Mouse (Mus musculus): ENCODE results near the gene 6030452D12Rik. TPM values are rescaled to one million over a fixed set of nuclear protein-coding genes. Genes with fewer than 3 reads are reported as not detected.
A peak's percentile ranks its signal among the peaks of the same experiment; 100 is the strongest.

The 6030452D12Rik gene
- polyA plus RNA-seq, 1 experiment from 2014 or later = not detected

GRCm38 (mm10) chr8:106512475-106513150 lies 12.3 kb downstream of the 6030452D12Rik start:
- H3K27ac ChIP-seq (ENCODE audit: low read length) = no peak overlapping the region
- WGBS = 39% methylated on average over 7 of the region's 7 CpGs
- no peaks in the 10 kb centered on the region for H3K36me3 ChIP-seq (ENCODE audit: control insufficient read depth, insufficient read depth, low read length)
- no peaks in the 10 kb centered on the region for H3K9me3 ChIP-seq (ENCODE audit: control insufficient read depth, low read length)
- no peak for ATAC-seq
- H3K4me2 ChIP-seq (ENCODE audit: low read depth, low read length) = no peak overlapping the region; the same call in 1 of the 2 replicates
- H3K27me3 ChIP-seq (replicated peaks; ENCODE audit: control insufficient read depth, insufficient read depth, low read length) = no peaks in the 10 kb centered on the region
- H3K4me1 ChIP-seq (ENCODE audit: control insufficient read depth, insufficient read depth, low read length) = peaks cover 23% of the 10 kb centered on the region
- H3K4me3 ChIP-seq (ENCODE audit: low read length) = peak overlapping the region; percentile 54; the same call in 1 of the 2 replicates
- H3K9ac ChIP-seq (ENCODE audit: low read depth, low read length) = no peak overlapping the region

GRCm38 (mm10) chr8:106515946-106516479 lies 15.7 kb downstream of the 6030452D12Rik start:
- ATAC-seq = no peak
- peak overlapping the region; percentile 5; the same call in 1 of the 2 replicates for H3K27ac ChIP-seq (ENCODE audit: low read length)
- peaks cover 14% of the 10 kb centered on the region for H3K4me1 ChIP-seq (ENCODE audit: control insufficient read depth, insufficient read depth, low read length)
- no peak overlapping the region for H3K4me3 ChIP-seq (ENCODE audit: low read length)
- no peaks in the 10 kb centered on the region for H3K9me3 ChIP-seq (ENCODE audit: control insufficient read depth, low read length)
- no peaks in the 10 kb centered on the region for H3K27me3 ChIP-seq (replicated peaks; ENCODE audit: control insufficient read depth, insufficient read depth, low read length)
- H3K9ac ChIP-seq (ENCODE audit: low read depth, low read length) = no peak overlapping the region
- no peaks in the 10 kb centered on the region for H3K36me3 ChIP-seq (ENCODE audit: control insufficient read depth, insufficient read depth, low read length)
- WGBS = 40% methylated on average over 1 of the region's 1 CpGs
- no peak overlapping the region for H3K4me2 ChIP-seq (ENCODE audit: low read depth, low read length)

- Histone ChIP-seq H3K36me3 (ENCODE audit: control insufficient read depth, insufficient read depth, low read length) (no peaks in the 10 kb centered on the region), H3K9ac (ENCODE audit: low read depth, low read length) (no peak overlapping the region), H3K9me3 (ENCODE audit: control insufficient read depth, low read length) (no peaks in the 10 kb centered on the region), H3K27me3 (replicated peaks; ENCODE audit: control insufficient read depth, insufficient read depth, low read length) (no peaks in the 10 kb centered on the region), H3K4me3 (ENCODE audit: low read length) (no peak overlapping the region), H3K4me1 (ENCODE audit: control insufficient read depth, insufficient read depth, low read length) (peaks cover 8% of the 10 kb centered on the region), H3K4me2 (ENCODE audit: low read depth, low read length) (no peak overlapping the region), H3K27ac (ENCODE audit: low read length) (peak overlapping the region; percentile 5; the same call in 1 of the 2 replicates)
- no peak for ATAC-seq
- WGBS = 50% methylated on average over 2 of the region's 2 CpGs
These were observed 16.3 kb downstream of the 6030452D12Rik start for GRCm38 (mm10) chr8:106516581-106516980.

GRCm38 (mm10) chr8:106518763-106519162 lies 18.4 kb downstream of the 6030452D12Rik start:
- H3K4me1 ChIP-seq (ENCODE audit: control insufficient read depth, insufficient read depth, low read length) = peaks cover 6% of the 10 kb centered on the region
- peak; percentile 68 for ATAC-seq
- WGBS = 12% methylated on average over 3 of the region's 3 CpGs
- H3K9me3 ChIP-seq (ENCODE audit: control insufficient read depth, low read length) = no peaks in the 10 kb centered on the region
- no peaks in the 10 kb centered on the region for H3K27me3 ChIP-seq (replicated peaks; ENCODE audit: control insufficient read depth, insufficient read depth, low read length)
- no peak overlapping the region for H3K27ac ChIP-seq (ENCODE audit: low read length)
- no peak overlapping the region for H3K4me3 ChIP-seq (ENCODE audit: low read length)
- H3K9ac ChIP-seq (ENCODE audit: low read depth, low read length) = no peak overlapping the region
- no peaks in the 10 kb centered on the region for H3K36me3 ChIP-seq (ENCODE audit: control insufficient read depth, insufficient read depth, low read length)
- H3K4me2 ChIP-seq (ENCODE audit: low read depth, low read length) = no peak overlapping the region

- no peaks in the 10 kb centered on the region for H3K36me3 ChIP-seq (ENCODE audit: control insufficient read depth, insufficient read depth, low read length)
- H3K27me3 ChIP-seq (replicated peaks; ENCODE audit: control insufficient read depth, insufficient read depth, low read length) = no peaks in the 10 kb centered on the region
- no peak overlapping the region for H3K4me2 ChIP-seq (ENCODE audit: low read depth, low read length)
- peak overlapping the region; percentile 12; the same call in 1 of the 2 replicates for H3K27ac ChIP-seq (ENCODE audit: low read length)
- H3K9ac ChIP-seq (ENCODE audit: low read depth, low read length) = no peak overlapping the region
- H3K4me3 ChIP-seq (ENCODE audit: low read length) = no peak overlapping the region
- no peak for ATAC-seq
- WGBS = 70% methylated on average over 7 of the region's 7 CpGs
- no peaks in the 10 kb centered on the region for H3K9me3 ChIP-seq (ENCODE audit: control insufficient read depth, low read length)
- H3K4me1 ChIP-seq (ENCODE audit: control insufficient read depth, insufficient read depth, low read length) = peaks cover 6% of the 10 kb centered on the region
These were observed 20.3 kb downstream of the 6030452D12Rik start for GRCm38 (mm10) chr8:106520578-106520977.

GRCm38 (mm10) chr8:106521845-106522244 lies 21.5 kb downstream of the 6030452D12Rik start:
- H3K27me3 ChIP-seq (replicated peaks; ENCODE audit: control insufficient read depth, insufficient read depth, low read length) = no peaks in the 10 kb centered on the region
- H3K4me2 ChIP-seq (ENCODE audit: low read depth, low read length) = no peak overlapping the region
- H3K4me3 ChIP-seq (ENCODE audit: low read length) = no peak overlapping the region
- 32% methylated on average over 9 of the region's 9 CpGs for WGBS
- H3K9ac ChIP-seq (ENCODE audit: low read depth, low read length) = no peak overlapping the region
- peaks cover 6% of the 10 kb centered on the region for H3K4me1 ChIP-seq (ENCODE audit: control insufficient read depth, insufficient read depth, low read length)
- ATAC-seq = peak; percentile 61
- no peaks in the 10 kb centered on the region for H3K9me3 ChIP-seq (ENCODE audit: control insufficient read depth, low read length)
- peak overlapping the region; percentile 71 for H3K27ac ChIP-seq (ENCODE audit: low read length)
- H3K36me3 ChIP-seq (ENCODE audit: control insufficient read depth, insufficient read depth, low read length) = no peaks in the 10 kb centered on the region

GRCm38 (mm10) chr8:106526725-106527124 lies 26.4 kb downstream of the 6030452D12Rik start:
- WGBS = 50% methylated on average over 6 of the region's 6 CpGs
- ATAC-seq = peak; percentile 34; the same call in 1 of the 2 replicates

GRCm38 (mm10) chr8:106527241-106528036 lies 27.1 kb downstream of the 6030452D12Rik start:
- 84% methylated on average over 9 of the region's 9 CpGs for WGBS
- Histone ChIP-seq H3K27ac (ENCODE audit: low read length) (no peak overlapping the region), H3K27me3 (replicated peaks; ENCODE audit: control insufficient read depth, insufficient read depth, low read length) (no peaks in the 10 kb centered on the region), H3K4me3 (ENCODE audit: low read length) (no peak overlapping the region), H3K4me2 (ENCODE audit: low read depth, low read length) (no peak overlapping the region), H3K36me3 (ENCODE audit: control insufficient read depth, insufficient read depth, low read length) (no peaks in the 10 kb centered on the region), H3K9ac (ENCODE audit: low read depth, low read length) (no peak overlapping the region), H3K9me3 (ENCODE audit: control insufficient read depth, low read length) (peaks cover 3% of the 10 kb centered on the region), H3K4me1 (ENCODE audit: control insufficient read depth, insufficient read depth, low read length) (no peaks in the 10 kb centered on the region)
- ATAC-seq = no peak

More at GRCm38 (mm10) chr8:106526725-106527124, 26.4 kb downstream of the 6030452D12Rik start:
- H3K4me2 ChIP-seq (ENCODE audit: low read depth, low read length) = no peak overlapping the region
- no peak overlapping the region for H3K4me3 ChIP-seq (ENCODE audit: low read length)
- peaks cover 3% of the 10 kb centered on the region for H3K9me3 ChIP-seq (ENCODE audit: control insufficient read depth, low read length)
- no peaks in the 10 kb centered on the region for H3K27me3 ChIP-seq (replicated peaks; ENCODE audit: control insufficient read depth, insufficient read depth, low read length)
- H3K4me1 ChIP-seq (ENCODE audit: control insufficient read depth, insufficient read depth, low read length) = no peaks in the 10 kb centered on the region
- H3K9ac ChIP-seq (ENCODE audit: low read depth, low read length) = no peak overlapping the region
- no peak overlapping the region for H3K27ac ChIP-seq (ENCODE audit: low read length)
- H3K36me3 ChIP-seq (ENCODE audit: control insufficient read depth, insufficient read depth, low read length) = no peaks in the 10 kb centered on the region

GRCm38 (mm10) chr8:106528596-106529249 lies 28.4 kb downstream of the 6030452D12Rik start:
- peaks cover 3% of the 10 kb centered on the region for H3K9me3 ChIP-seq (ENCODE audit: control insufficient read depth, low read length)
- no peaks in the 10 kb centered on the region for H3K36me3 ChIP-seq (ENCODE audit: control insufficient read depth, insufficient read depth, low read length)
- H3K4me1 ChIP-seq (ENCODE audit: control insufficient read depth, insufficient read depth, low read length) = no peaks in the 10 kb centered on the region
- H3K27ac ChIP-seq (ENCODE audit: low read length) = no peak overlapping the region
- H3K4me3 ChIP-seq (ENCODE audit: low read length) = no peak overlapping the region
- no peak for ATAC-seq
- no peaks in the 10 kb centered on the region for H3K27me3 ChIP-seq (replicated peaks; ENCODE audit: control insufficient read depth, insufficient read depth, low read length)
- no peak overlapping the region for H3K4me2 ChIP-seq (ENCODE audit: low read depth, low read length)
- no peak overlapping the region for H3K9ac ChIP-seq (ENCODE audit: low read depth, low read length)
- 83% methylated on average over 9 of the region's 9 CpGs for WGBS

All from intestine, embryonic 16.5 days (tissue).